Mouse (Mus musculus): Measurements from ENCODE around the gene Espn.

DNA sequence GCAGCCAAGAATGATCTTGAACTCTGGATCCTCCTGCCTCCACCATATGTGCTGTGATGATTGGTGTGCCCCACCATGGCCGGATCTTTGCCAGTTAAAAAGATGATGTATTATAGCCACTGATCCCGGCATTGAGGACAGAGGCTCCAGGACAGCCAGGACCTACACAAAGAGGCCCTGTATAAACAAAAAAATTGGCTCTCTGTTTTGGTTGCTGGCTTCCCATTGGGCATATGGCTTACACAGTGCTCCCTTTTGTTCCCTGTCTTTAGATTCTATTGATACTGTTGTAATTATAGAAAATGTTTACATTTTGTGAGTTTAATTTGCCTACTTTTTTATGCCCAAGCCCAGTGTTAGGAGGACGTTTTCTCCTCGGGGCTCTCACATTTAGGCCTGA, 40.4 kb upstream of the Espn start:
- TF ChIP-seq CTCF (IDR thresholded peaks at IDR 0.05; ENCODE audit: control insufficient read depth, insufficient read depth, insufficient replicate concordance, low read depth, low read length) (no peak), POLR2A (IDR thresholded peaks at IDR 0.05; ENCODE audit: control insufficient read depth, low read depth, low read length) (no peak)
